Mouse (Mus musculus): Measurements from ENCODE around the gene Psd4. TPM values are rescaled to one million over a fixed set of nuclear protein-coding genes. Genes with fewer than 3 reads are reported as not detected.
A peak's percentile ranks its signal among the peaks of the same experiment; 100 is the strongest.

Gene Psd4
- polyA plus RNA-seq, 1 experiment from 2014 or later, result 42.1 TPM

GRCm38 (mm10) chr2:24385111-24385961, 18.0 kb downstream of the Psd4 start:
- peak; percentile 93 for DNase-seq (ENCODE audit: low spot score)

GRCm38 (mm10) chr2:24386158-24386963, 19.0 kb downstream of the Psd4 start:
- peak; percentile 94 for DNase-seq (ENCODE audit: low spot score)

GRCm38 (mm10) chr2:24386964-24387320, 19.6 kb downstream of the Psd4 start:
- peak; percentile 10 for DNase-seq (ENCODE audit: low spot score)

GRCm38 (mm10) chr2:24387361-24388283, 20.2 kb downstream of the Psd4 start:
- no peak for DNase-seq (ENCODE audit: low spot score)

GRCm38 (mm10) chr2:24393251-24393650, 25.9 kb downstream of the Psd4 start:
- DNase-seq (ENCODE audit: low spot score), result no peak

- no peak for DNase-seq (ENCODE audit: low spot score)
Measured at GRCm38 (mm10) chr2:24397115-24397514, 29.7 kb downstream of the Psd4 start.

GRCm38 (mm10) chr2:24400711-24401110, 33.3 kb downstream of the Psd4 start:
- no peak for DNase-seq (ENCODE audit: low spot score)

- peak; percentile 43 for DNase-seq (ENCODE audit: low spot score)
Measured at GRCm38 (mm10) chr2:24405345-24406012, 38.1 kb downstream of the Psd4 start.

- DNase-seq (ENCODE audit: low spot score), result no peak
Measured at GRCm38 (mm10) chr2:24407701-24408485, 40.5 kb downstream of the Psd4 start.

- DNase-seq (ENCODE audit: low spot score), result peak; percentile 62
Measured at GRCm38 (mm10) chr2:24409166-24409565, 41.8 kb downstream of the Psd4 start.

GRCm38 (mm10) chr2:24413172-24413571, 45.8 kb downstream of the Psd4 start:
- no peak for DNase-seq (ENCODE audit: low spot score)

GRCm38 (mm10) chr2:24413677-24414076, 46.3 kb downstream of the Psd4 start:
- DNase-seq (ENCODE audit: low spot score), result no peak

- no peak for DNase-seq (ENCODE audit: low spot score)
Measured at GRCm38 (mm10) chr2:24416668-24417067, 49.3 kb downstream of the Psd4 start.

GRCm38 (mm10) chr2:24417106-24417505, 49.7 kb downstream of the Psd4 start:
- no peak for DNase-seq (ENCODE audit: low spot score)

- no peak for DNase-seq (ENCODE audit: low spot score)
Measured at GRCm38 (mm10) chr2:24417564-24417963, 50.2 kb downstream of the Psd4 start.

GRCm38 (mm10) chr2:24421211-24421863, 54.0 kb downstream of the Psd4 start:
- no peak for DNase-seq (ENCODE audit: low spot score)

- no peak for DNase-seq (ENCODE audit: low spot score)
Measured at GRCm38 (mm10) chr2:24422815-24423214, 55.4 kb downstream of the Psd4 start.

- no peak for DNase-seq (ENCODE audit: low spot score)
Measured at GRCm38 (mm10) chr2:24425630-24426029, 58.2 kb downstream of the Psd4 start.
